Mouse (Mus musculus): ENCODE data around the gene Olfr90.

GRCm38 (mm10) chr17:37075766-37076165 is 12.5 kb downstream of the Olfr90 start:
- TF ChIP-seq ZC3H11A (IDR thresholded peaks at IDR 0.05; ENCODE audit: borderline replicate concordance, low read depth, low read length) (no peak), CHD2 (IDR thresholded peaks at IDR 0.05; ENCODE audit: low read depth, low read length) (no peak), ZNF384 (IDR thresholded peaks at IDR 0.05; ENCODE audit: low read depth, low read length) (no peak)

Data from ES-E14 (cell line).